Mouse (Mus musculus) neutrophil, adult 5-6 weeks (primary cell): ENCODE measurements around the gene Mindy3. TPM values are rescaled to one million over a fixed set of nuclear protein-coding genes. Genes with fewer than 3 reads are reported as not detected.

Source experiments
- ATAC-seq: fragments of 151-379, 151-347 bp; 2 replicates; pipeline ENCODE4 v1.8.0; 2017; ENCODE audit warnings: mild to moderate bottlenecking, moderate TSS enrichment; ENCODE audit not compliant: insufficient number of reproducible peaks, poor library complexity, low FRiP score, severe bottlenecking; ENCODE audit errors: extremely low read depth
- total RNA-seq: library from RNA; stranded (forward); fragments of 200-1000 nt; gene quantifications from 2 replicates; pipeline ENCODE4 v1.2.3, GENCODE M21; 2017

Mindy3 gene
- total RNA-seq, 1 experiment from 2014 or later = 39.2 TPM

- no peak for ATAC-seq
Measured at GRCm38 (mm10) chr2:12316361-12316760, 102.9 kb downstream of the Mindy3 start.

DNA sequence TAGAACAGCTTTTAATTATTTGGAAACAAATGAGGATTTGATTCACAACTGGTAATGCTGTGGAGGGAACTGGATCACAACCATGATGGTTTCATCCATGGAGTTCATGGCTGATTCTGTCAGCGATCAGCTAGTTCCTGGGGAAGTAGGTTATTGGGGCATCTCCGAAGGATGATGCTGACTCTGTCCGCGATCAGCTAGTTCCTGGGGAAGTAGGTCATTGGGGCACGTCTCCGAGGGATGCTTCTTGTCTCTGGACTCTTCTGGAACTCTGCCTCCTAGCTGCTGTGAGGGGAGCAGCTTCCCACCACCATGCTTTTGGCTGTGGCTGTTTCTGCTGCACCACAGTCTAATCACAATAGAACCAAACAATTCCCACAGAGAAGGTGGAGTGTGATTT lies 105.2 kb downstream of the Mindy3 start:
- no peak; the same call in 1 of the 2 replicates for ATAC-seq

DNA sequence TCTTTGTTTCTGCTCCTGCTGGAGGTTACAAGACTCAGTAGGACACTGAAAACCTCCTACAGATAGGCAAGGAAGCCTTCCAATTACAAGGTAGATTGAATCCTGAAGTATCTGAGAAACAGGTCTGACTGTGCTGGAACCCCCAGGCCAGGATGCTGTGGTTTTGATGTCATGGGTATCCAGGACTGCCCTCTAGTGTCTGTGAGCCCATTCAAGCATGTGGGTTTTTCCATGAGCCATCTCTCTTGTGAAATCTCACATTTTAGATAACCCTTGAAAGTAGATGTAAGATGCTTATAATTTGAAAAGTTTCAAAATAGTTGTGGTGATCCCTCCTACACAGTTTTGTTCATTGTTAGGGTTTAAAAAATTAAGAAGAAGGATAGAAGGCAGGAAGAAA lies 110.8 kb downstream of the Mindy3 start:
- no peak for ATAC-seq

DNA sequence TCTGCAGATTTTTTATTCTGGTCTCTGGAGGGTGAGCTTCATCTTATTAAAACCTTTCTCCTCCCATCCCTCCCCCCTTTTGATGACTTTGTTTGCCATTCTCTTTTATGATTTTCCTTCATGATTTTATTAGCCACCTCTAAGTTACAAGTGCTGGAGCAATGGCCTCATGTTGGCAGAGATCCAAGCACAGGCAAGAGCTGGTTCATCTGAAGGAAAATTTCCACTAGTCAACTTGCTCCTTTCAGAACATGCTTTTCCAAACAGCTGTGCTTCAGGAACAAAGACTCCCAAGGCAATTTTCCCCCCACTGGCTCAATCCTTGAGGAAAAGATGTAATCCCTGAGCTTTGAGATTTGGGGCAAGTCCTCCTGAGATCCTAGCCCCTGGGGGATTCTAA lies 112.0 kb downstream of the Mindy3 start:
- ATAC-seq = no peak

DNA sequence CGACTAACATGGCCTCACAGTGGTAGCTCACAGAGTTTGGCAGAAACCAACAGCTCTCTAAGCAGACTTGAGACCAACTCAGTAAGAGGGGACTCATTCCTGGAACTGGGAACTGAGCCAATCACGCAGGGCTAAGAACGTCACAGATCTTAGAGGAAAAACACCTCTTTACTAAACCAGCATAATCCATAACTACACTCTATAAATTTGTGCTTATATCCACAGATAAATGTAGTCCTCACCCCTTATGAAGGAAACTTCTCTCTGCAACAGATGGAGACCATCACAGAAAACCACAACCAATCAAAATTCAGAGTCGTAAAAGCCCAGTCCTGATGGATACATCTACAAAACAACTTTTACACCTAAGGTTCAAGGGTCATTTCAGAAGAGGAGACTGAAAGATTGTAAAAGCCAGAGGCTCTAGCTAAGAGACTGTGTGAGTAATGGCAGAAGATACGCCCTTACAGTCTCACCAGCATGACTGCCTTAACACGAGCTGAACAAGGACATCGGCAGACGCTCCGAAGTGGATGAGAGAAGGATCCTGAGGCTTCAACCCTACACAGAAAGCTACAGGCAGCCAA lies 114.1 kb downstream of the Mindy3 start:
- ATAC-seq = no peak

DNA sequence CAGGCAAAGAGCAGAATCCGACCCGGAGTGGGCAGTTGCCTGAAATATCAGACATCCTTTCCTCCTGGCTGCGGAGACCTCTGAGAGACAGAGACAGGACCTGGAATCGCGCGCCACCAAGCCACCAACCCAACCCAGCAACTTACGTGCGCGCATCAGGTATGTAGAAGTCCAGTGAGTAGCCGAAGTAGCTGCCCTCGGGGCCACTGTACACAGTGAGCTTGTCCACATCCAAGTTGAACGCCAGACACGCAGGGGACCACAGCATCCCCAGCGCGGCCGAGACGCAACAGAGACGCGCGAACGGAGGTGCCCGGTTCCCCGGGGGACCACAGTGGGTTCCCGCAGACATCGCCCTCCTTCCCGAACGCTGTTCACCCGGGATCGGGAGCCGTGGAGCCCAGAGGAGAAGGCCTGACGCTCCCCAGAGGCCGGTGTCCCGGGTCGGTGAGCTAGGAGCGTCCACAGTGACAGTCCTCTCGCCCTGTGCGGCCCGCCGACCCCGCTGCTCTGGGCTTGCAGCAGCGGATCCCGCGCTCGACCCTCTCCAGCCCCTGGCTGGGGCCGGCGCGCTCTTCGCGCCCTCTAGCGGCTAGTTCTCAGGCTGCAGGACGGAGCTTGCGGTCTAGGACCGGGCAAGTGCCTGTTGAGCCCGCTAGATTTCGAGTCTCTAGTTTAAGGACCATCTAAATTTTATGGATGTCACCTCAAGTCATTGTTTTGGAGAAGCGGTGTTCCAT lies 117.7 kb downstream of the Mindy3 start, which contains the start of gene Itga8:
Gene Itga8 (minus strand): TSS at position 492 of the 740 bp plus-strand sequence.
- peak; percentile 84 for ATAC-seq

- ATAC-seq = no peak
Measured at GRCm38 (mm10) chr2:12300449-12301228, 118.6 kb downstream of the Mindy3 start.

GRCm38 (mm10) chr2:12297287-12297686 lies 122.0 kb downstream of the Mindy3 start:
- ATAC-seq = no peak

Other genes starting within 250 kb of the Mindy3 start
- gene Itga8, start 117.5 kb downstream of the Mindy3 start, total RNA-seq = 4.3 and 8.1 TPM in 2 replicates